In the genomic region with DNA sequence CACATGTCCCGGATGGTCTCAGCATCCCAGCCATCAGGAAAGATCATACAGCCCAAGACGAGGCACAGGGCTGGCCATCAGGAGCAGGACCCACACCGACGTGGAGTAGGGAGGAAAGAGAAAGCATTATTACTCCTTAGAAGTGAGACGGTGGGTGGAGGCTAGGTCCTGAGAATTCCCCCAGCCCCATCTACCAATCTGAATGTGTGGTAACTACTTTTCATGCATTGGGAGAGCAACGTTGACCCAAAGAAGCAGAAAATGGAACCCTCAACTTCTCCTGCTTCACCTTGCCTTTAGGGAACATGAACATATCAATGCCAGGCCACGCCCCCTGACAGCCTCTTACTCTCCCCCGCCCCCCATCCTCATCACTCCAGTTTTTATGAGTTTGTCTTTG, we compare ENCODE assay signal across 34 mouse cellular contexts.
"Had no signal": no experiment of that assay in that cellular context is flagged by ENCODE, and none has a peak within 500 bp of the region (broad histone marks: within the 10 kb centered on the region; RNA-seq: fewer than 3 reads in every experiment).

No protein-coding gene starts in this region.

- H3K27ac ChIP-seq: heart, embryonic 13.5 days; heart, embryonic 15.5 days; hindbrain, embryonic 10.5 days; hindbrain, embryonic 12.5 days; hindbrain, embryonic 13.5 days; hindbrain, embryonic 14.5 days; hindbrain, embryonic 15.5 days; hindbrain, postnatal 0 days; intestine, embryonic 15.5 days; kidney, embryonic 15.5 days; kidney, postnatal 0 days; layer of hippocampus, adult 2 months had no signal

- ATAC-seq: hindbrain, embryonic 16.5 days; hindbrain, postnatal 0 days; inflammation-experienced regulatory T-cells, adult 6 months; intestine, embryonic 15.5 days; intestine, embryonic 16.5 days; intestine, postnatal 0 days had no signal

- H3K27me3 ChIP-seq: hindbrain, embryonic 12.5 days; hindbrain, embryonic 13.5 days; hindbrain, embryonic 15.5 days; intestine, embryonic 15.5 days; kidney, embryonic 15.5 days had no signal

- H3K4me1 ChIP-seq: heart, embryonic 12.5 days; heart, embryonic 13.5 days; heart, embryonic 15.5 days; intestine, embryonic 15.5 days; kidney, embryonic 15.5 days had no signal

- H3K4me3 ChIP-seq: heart, embryonic 12.5 days; heart, embryonic 13.5 days; heart, embryonic 15.5 days; hindbrain, embryonic 10.5 days; hindbrain, embryonic 12.5 days; hindbrain, embryonic 13.5 days; hindbrain, embryonic 15.5 days; intestine, embryonic 15.5 days; kidney, embryonic 15.5 days; layer of hippocampus, adult 2 months had no signal

- H3K9ac ChIP-seq: heart, embryonic 12.5 days; heart, embryonic 13.5 days; heart, embryonic 15.5 days; hindbrain, embryonic 12.5 days; hindbrain, embryonic 13.5 days; hindbrain, embryonic 14.5 days; hindbrain, embryonic 15.5 days; intestine, embryonic 15.5 days; kidney, embryonic 15.5 days had no signal

- H3K36me3 ChIP-seq: heart, embryonic 12.5 days; heart, embryonic 13.5 days; heart, embryonic 15.5 days; intestine, embryonic 15.5 days; kidney, embryonic 15.5 days had no signal

- H3K9me3 ChIP-seq: heart, embryonic 12.5 days; heart, embryonic 13.5 days; heart, embryonic 15.5 days; hindbrain, embryonic 10.5 days; hindbrain, embryonic 12.5 days; hindbrain, embryonic 13.5 days; hindbrain, embryonic 15.5 days; intestine, embryonic 15.5 days; kidney, embryonic 15.5 days had no signal

- DNase-seq: heart, postnatal 10 days; heart, postnatal 14 days; heart, postnatal 36 days; heart, postnatal 4 days; kidney, adult 11 months; kidney, adult 18-20 months; kidney, adult 2 months; kidney, adult 8-10 months; kidney, adult 9 months; kidney, postnatal 10 days; kidney, postnatal 14 days; kidney, postnatal 25 days; kidney, postnatal 36 days; kidney, postnatal 4 days; layer of hippocampus, adult 9-11 months; layer of hippocampus, postnatal 36 days had no signal

- H3K4me2 ChIP-seq: heart, embryonic 11.5 days; heart, embryonic 12.5 days; heart, embryonic 13.5 days; heart, embryonic 15.5 days; hindbrain, embryonic 12.5 days; hindbrain, embryonic 13.5 days; hindbrain, embryonic 14.5 days; hindbrain, embryonic 15.5 days; intestine, embryonic 15.5 days; kidney, embryonic 15.5 days had no signal
